Mouse (Mus musculus): ENCODE results near the gene Lmnb2. TPM values are rescaled to one million over a fixed set of nuclear protein-coding genes. Genes with fewer than 3 reads are reported as not detected.
A peak's percentile ranks its signal among the peaks of the same experiment; 100 is the strongest.

Lmnb2 gene
- polyA plus RNA-seq, 1 experiment, result 66.4 TPM

DNA sequence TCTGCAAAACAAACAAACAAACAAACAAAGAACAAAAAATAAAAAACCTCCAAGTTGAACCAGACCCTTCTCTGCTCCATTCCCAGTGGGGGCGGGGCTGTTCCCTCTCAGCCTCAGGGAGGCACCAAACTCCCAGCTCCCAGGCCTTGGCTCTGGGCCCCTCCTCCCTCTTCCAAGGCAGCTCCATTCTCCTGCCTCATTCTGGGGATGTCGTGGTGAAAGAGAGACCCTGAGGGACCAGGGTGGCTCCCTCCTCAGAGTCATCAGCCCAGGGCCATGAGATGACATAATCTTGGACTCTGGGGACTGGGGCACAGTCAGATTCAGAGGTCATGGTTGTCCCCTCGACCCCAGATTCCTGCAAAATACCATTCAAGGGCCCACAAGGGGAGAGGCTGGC is 41.5 kb downstream of the Lmnb2 start:
- Histone ChIP-seq H3K79me3 (ENCODE audit: low read depth) (no peaks in the 10 kb centered on the region), H3K36me3 (ENCODE audit: control insufficient read depth, insufficient read depth) (no peaks in the 10 kb centered on the region), H3K27me3 (ENCODE audit: control insufficient read depth, insufficient read depth, insufficient read length) (peaks cover 4% of the 10 kb centered on the region), H3K79me2 (ENCODE audit: control insufficient read depth, insufficient read depth) (no peaks in the 10 kb centered on the region), H3K4me3 (ENCODE audit: insufficient read depth, poor library complexity, severe bottlenecking) (no peak overlapping the region), H3ac (ENCODE audit: control insufficient read depth, insufficient read length, low read depth) (no peak overlapping the region)
- TF ChIP-seq MAX (IDR thresholded peaks at IDR 0.05) (no peak), FOSL1 (IDR thresholded peaks at IDR 0.05; ENCODE audit: insufficient read depth, low read length, poor library complexity, severe bottlenecking) (no peak), USF1 (IDR thresholded peaks at IDR 0.05; ENCODE audit: low read depth) (no peak), CEBPB (IDR thresholded peaks at IDR 0.05; ENCODE audit: low read depth) (no peak), MYOD1 (IDR thresholded peaks at IDR 0.05; ENCODE audit: control insufficient read depth, insufficient read length, low read depth) (no peak), CTCF (IDR thresholded peaks at IDR 0.05; ENCODE audit: control insufficient read depth, insufficient read depth, insufficient read length) (no peak), MYOG (IDR thresholded peaks at IDR 0.05; ENCODE audit: control insufficient read depth, extremely low read depth, insufficient read length) (no peak)

DNA sequence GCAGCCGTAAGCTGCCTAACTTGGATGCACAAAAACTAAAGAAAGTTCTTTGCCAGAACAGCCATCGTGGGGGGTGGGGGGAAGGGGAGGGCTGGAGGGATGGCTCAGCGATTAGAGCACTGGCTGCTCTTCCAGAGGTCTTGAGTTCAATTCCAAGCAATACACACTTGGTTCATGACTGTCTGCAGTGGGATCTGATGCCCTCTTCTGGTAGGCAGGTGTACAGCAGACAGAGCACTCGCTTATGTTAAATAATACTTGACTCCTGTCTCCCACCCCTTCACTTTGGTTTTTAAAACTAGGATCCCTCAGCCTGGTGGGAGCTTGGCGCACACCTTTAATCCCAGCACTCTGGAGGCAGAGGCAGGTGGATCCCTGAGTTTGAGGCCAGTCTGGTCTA is 42.0 kb downstream of the Lmnb2 start:
- no peaks in the 10 kb centered on the region for H3K79me3 ChIP-seq (ENCODE audit: low read depth)

DNA sequence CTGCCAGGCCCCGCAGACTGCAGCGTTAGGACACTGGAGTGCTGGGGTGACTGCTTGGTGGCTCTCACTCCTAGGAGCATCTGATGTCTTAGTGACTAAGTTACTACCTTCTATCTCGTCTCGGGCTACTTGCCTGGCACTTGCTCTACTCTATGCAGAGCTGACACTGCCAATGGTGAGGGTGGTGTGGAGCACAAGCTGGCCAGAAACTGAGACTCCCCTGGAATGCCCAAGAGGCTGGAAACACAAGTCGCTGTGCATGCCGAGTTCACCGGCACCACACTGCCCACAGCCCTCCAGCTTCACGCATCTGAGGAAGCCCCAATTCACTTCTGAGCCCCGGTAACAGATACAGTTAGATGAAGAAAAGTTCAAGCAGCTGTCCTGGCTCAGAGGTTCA is 44.0 kb downstream of the Lmnb2 start:
- Histone ChIP-seq H3K36me3 (ENCODE audit: control insufficient read depth, insufficient read depth) (no peaks in the 10 kb centered on the region), H3K79me2 (ENCODE audit: control insufficient read depth, insufficient read depth) (no peaks in the 10 kb centered on the region), H3K4me3 (ENCODE audit: insufficient read depth, poor library complexity, severe bottlenecking) (no peak overlapping the region), H3K79me3 (ENCODE audit: low read depth) (no peaks in the 10 kb centered on the region), H3K27me3 (ENCODE audit: control insufficient read depth, insufficient read depth, insufficient read length) (peaks cover 4% of the 10 kb centered on the region), H3ac (ENCODE audit: control insufficient read depth, insufficient read length, low read depth) (no peak overlapping the region)
- no peak for TF ChIP-seq MYOD1 (IDR thresholded peaks at IDR 0.05; ENCODE audit: control insufficient read depth, insufficient read length, low read depth)
- no peak for TF ChIP-seq CTCF (IDR thresholded peaks at IDR 0.05; ENCODE audit: control insufficient read depth, insufficient read depth, insufficient read length)
- TF ChIP-seq FOSL1 (IDR thresholded peaks at IDR 0.05; ENCODE audit: insufficient read depth, low read length, poor library complexity, severe bottlenecking), result no peak
- TF ChIP-seq USF1 (IDR thresholded peaks at IDR 0.05; ENCODE audit: low read depth), result no peak

More for the DNA sequence above, 42.0 kb downstream of the Lmnb2 start:
- Histone ChIP-seq H3K36me3 (ENCODE audit: control insufficient read depth, insufficient read depth) (no peaks in the 10 kb centered on the region), H3K27me3 (ENCODE audit: control insufficient read depth, insufficient read depth, insufficient read length) (peaks cover 4% of the 10 kb centered on the region), H3K79me2 (ENCODE audit: control insufficient read depth, insufficient read depth) (no peaks in the 10 kb centered on the region), H3ac (ENCODE audit: control insufficient read depth, insufficient read length, low read depth) (no peak overlapping the region), H3K4me3 (ENCODE audit: insufficient read depth, poor library complexity, severe bottlenecking) (no peak overlapping the region)
- TF ChIP-seq CTCF (IDR thresholded peaks at IDR 0.05; ENCODE audit: control insufficient read depth, insufficient read depth, insufficient read length) (peak; percentile 63), MAX (IDR thresholded peaks at IDR 0.05) (no peak)

DNA sequence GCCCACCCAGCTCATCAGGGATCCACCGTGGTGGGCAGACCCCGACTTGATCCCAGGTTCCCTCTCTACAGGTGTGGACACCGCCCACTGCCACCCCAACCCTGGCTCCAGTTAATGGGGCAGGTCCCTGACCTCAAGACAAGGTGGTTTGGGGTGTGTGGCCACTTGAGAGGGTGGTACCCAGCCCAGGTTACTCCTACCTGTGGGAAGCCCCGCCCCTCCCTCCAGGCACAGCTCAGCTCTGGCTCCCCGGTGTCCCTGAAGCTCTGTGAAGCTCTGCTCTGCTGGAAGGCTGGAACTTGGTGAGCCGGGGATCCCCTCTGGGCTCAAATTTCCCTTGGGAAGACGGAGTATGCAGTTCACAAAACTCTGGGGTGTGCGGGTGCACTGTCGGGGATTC is 46.5 kb downstream of the Lmnb2 start, which contains the start of gene Tmprss9:
TSS of gene Tmprss9 (plus strand) at position 268 of the 400 bp plus-strand sequence.
- H3K79me3 ChIP-seq (ENCODE audit: low read depth), result no peaks in the 10 kb centered on the region
- TF ChIP-seq MYOD1 (IDR thresholded peaks at IDR 0.05; ENCODE audit: control insufficient read depth, insufficient read length, low read depth), result no peak
- TF ChIP-seq CEBPB (IDR thresholded peaks at IDR 0.05; ENCODE audit: low read depth), result no peak
- TF ChIP-seq USF1 (IDR thresholded peaks at IDR 0.05; ENCODE audit: low read depth), result no peak
- TF ChIP-seq MAX (IDR thresholded peaks at IDR 0.05), result no peak
- no peak for TF ChIP-seq CTCF (IDR thresholded peaks at IDR 0.05; ENCODE audit: control insufficient read depth, insufficient read depth, insufficient read length)
- no peak for TF ChIP-seq MYOG (IDR thresholded peaks at IDR 0.05; ENCODE audit: control insufficient read depth, extremely low read depth, insufficient read length)
- TF ChIP-seq FOSL1 (IDR thresholded peaks at IDR 0.05; ENCODE audit: insufficient read depth, low read length, poor library complexity, severe bottlenecking), result no peak
- H3K79me2 ChIP-seq (ENCODE audit: control insufficient read depth, insufficient read depth), result no peaks in the 10 kb centered on the region

DNA sequence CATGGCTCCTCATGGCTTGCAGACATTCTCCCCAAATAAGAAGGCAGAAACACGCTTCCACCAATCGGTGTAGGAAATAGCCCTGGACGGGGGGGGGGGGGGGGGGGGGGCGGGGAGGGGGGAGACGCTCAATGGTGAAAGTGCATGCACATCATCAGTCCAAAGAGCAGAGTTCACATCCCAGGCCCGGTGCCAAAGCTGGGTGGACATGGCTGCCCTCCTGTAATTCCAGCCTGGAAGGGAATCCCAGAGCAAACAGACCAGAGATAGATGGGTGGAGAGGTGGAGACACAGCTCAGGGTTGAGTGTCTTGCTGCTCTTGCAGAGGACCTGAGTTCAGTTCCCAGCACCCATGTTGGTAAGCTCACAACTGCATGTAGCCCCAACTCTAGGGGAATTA is 47.1 kb downstream of the Lmnb2 start:
- no peaks in the 10 kb centered on the region for H3K79me2 ChIP-seq (ENCODE audit: control insufficient read depth, insufficient read depth)
- H3K79me3 ChIP-seq (ENCODE audit: low read depth), result no peaks in the 10 kb centered on the region
- peaks cover 4% of the 10 kb centered on the region for H3K27me3 ChIP-seq (ENCODE audit: control insufficient read depth, insufficient read depth, insufficient read length)
- no peak for TF ChIP-seq MYOD1 (IDR thresholded peaks at IDR 0.05; ENCODE audit: control insufficient read depth, insufficient read length, low read depth)
- TF ChIP-seq USF1 (IDR thresholded peaks at IDR 0.05; ENCODE audit: low read depth), result no peak
- no peak for TF ChIP-seq CTCF (IDR thresholded peaks at IDR 0.05; ENCODE audit: control insufficient read depth, insufficient read depth, insufficient read length)
- no peak for TF ChIP-seq MYOG (IDR thresholded peaks at IDR 0.05; ENCODE audit: control insufficient read depth, extremely low read depth, insufficient read length)
- TF ChIP-seq FOSL1 (IDR thresholded peaks at IDR 0.05; ENCODE audit: insufficient read depth, low read length, poor library complexity, severe bottlenecking), result no peak
- no peak for TF ChIP-seq CEBPB (IDR thresholded peaks at IDR 0.05; ENCODE audit: low read depth)
- TF ChIP-seq MAX (IDR thresholded peaks at IDR 0.05), result no peak
- H3K36me3 ChIP-seq (ENCODE audit: control insufficient read depth, insufficient read depth), result peaks cover 5% of the 10 kb centered on the region
- no peak overlapping the region for H3ac ChIP-seq (ENCODE audit: control insufficient read depth, insufficient read length, low read depth)
- H3K4me3 ChIP-seq (ENCODE audit: insufficient read depth, poor library complexity, severe bottlenecking), result no peak overlapping the region

More for the DNA sequence above, 46.5 kb downstream of the Lmnb2 start, which contains the start of gene Tmprss9:
- Histone ChIP-seq H3K27me3 (ENCODE audit: control insufficient read depth, insufficient read depth, insufficient read length) (peaks cover 4% of the 10 kb centered on the region), H3ac (ENCODE audit: control insufficient read depth, insufficient read length, low read depth) (no peak within 1 kb of the TSS), H3K4me3 (ENCODE audit: insufficient read depth, poor library complexity, severe bottlenecking) (no peak within 1 kb of the TSS), H3K36me3 (ENCODE audit: control insufficient read depth, insufficient read depth) (peaks cover 2% of the 10 kb centered on the region)

DNA sequence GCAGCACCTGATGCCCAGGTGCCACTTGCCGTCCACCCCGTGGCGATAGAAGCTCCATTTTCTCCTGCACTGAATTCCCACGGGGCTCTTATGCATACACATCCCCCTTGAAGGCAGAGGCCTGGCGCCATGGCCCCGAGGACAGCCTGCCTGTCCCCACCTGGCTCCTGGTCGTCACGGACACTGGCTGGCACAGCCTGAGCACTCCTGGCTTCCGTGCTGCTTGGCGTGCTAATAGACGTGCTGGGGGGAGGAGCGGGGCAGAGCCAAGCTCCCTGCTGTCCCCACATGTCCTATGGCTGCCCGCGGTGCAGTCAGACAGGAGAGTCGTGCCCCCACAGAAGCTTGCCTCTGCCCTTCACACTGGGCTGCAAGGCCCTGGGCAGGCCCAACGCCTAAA is 53.6 kb downstream of the Lmnb2 start:
- no peaks in the 10 kb centered on the region for H3K79me3 ChIP-seq (ENCODE audit: low read depth)
- TF ChIP-seq USF1 (IDR thresholded peaks at IDR 0.05; ENCODE audit: low read depth) (no peak), CEBPB (IDR thresholded peaks at IDR 0.05; ENCODE audit: low read depth) (no peak), FOSL1 (IDR thresholded peaks at IDR 0.05; ENCODE audit: insufficient read depth, low read length, poor library complexity, severe bottlenecking) (no peak), CTCF (IDR thresholded peaks at IDR 0.05; ENCODE audit: control insufficient read depth, insufficient read depth, insufficient read length) (no peak), MYOG (IDR thresholded peaks at IDR 0.05; ENCODE audit: control insufficient read depth, extremely low read depth, insufficient read length) (no peak), MAX (IDR thresholded peaks at IDR 0.05) (no peak), MYOD1 (IDR thresholded peaks at IDR 0.05; ENCODE audit: control insufficient read depth, insufficient read length, low read depth) (no peak)

More for the DNA sequence above, 53.6 kb downstream of the Lmnb2 start:
- Histone ChIP-seq H3K79me2 (ENCODE audit: control insufficient read depth, insufficient read depth) (peaks cover 5% of the 10 kb centered on the region), H3K4me3 (ENCODE audit: insufficient read depth, poor library complexity, severe bottlenecking) (no peak overlapping the region), H3K27me3 (ENCODE audit: control insufficient read depth, insufficient read depth, insufficient read length) (no peaks in the 10 kb centered on the region), H3ac (ENCODE audit: control insufficient read depth, insufficient read length, low read depth) (no peak overlapping the region), H3K36me3 (ENCODE audit: control insufficient read depth, insufficient read depth) (peaks cover 9% of the 10 kb centered on the region)

All from C2C12 (cell line).